Mouse (Mus musculus) liver, embryonic 13.5 days (tissue): ENCODE data around the gene Patz1. TPM values are rescaled to one million over a fixed set of nuclear protein-coding genes. Genes with fewer than 3 reads are reported as not detected.

Experiments used
- ATAC-seq: fragments of 200-750 bp; cut with Nextera tagmentation; 2 replicates; pipeline ENCODE4 v1.8.0; 2017; ENCODE audit warnings: low read depth, mild to moderate bottlenecking, moderate number of reproducible peaks, moderate library complexity
- DNase-seq: peaks from one replicate; pipeline ENCODE4 v3.0.0; 2022
- H3K27ac ChIP-seq: fragments of 300-500 bp; sonication (generic); 2 replicates; pipeline ENCODE4 v1.5.1; 2015; ENCODE audit warnings: moderate library complexity, mild to moderate bottlenecking, inconsistent platforms
- H3K27me3 ChIP-seq: fragments of 300-500 bp; sonication (generic); 2 replicates; pipeline ENCODE4 v1.6.1; 2015; ENCODE audit warnings: mild to moderate bottlenecking, inconsistent platforms
- H3K36me3 ChIP-seq: fragments of 300-500 bp; sonication (generic); 2 replicates; pipeline ENCODE4 v1.6.1; 2015; ENCODE audit warnings: mild to moderate bottlenecking, inconsistent platforms
- H3K4me1 ChIP-seq: fragments of 300-500 bp; sonication (generic); replicated peaks from 2 replicates; pipeline ENCODE4 v1.6.1; 2015; ENCODE audit warnings: inconsistent platforms
- H3K4me2 ChIP-seq: fragments of 300-500 bp; sonication (generic); 2 replicates; pipeline ENCODE4 v1.6.1; 2015; ENCODE audit warnings: inconsistent platforms, mild to moderate bottlenecking, moderate library complexity
- H3K4me3 ChIP-seq: fragments of 300-500 bp; sonication (generic); replicated peaks from 2 replicates; pipeline ENCODE4 v1.5.1; 2015; ENCODE audit warnings: mild to moderate bottlenecking, inconsistent platforms
- H3K9ac ChIP-seq: fragments of 300-500 bp; sonication (generic); 2 replicates; pipeline ENCODE4 v1.6.1; 2015; ENCODE audit warnings: mild to moderate bottlenecking, inconsistent platforms
- H3K9me3 ChIP-seq: fragments of 300-500 bp; sonication (generic); replicated peaks from 2 replicates; pipeline ENCODE4 v1.6.1; 2016; ENCODE audit warnings: inconsistent platforms
- WGBS: fragments of 180-500 bp; shearing (Covaris S2); methylation state at CpG from one replicate; pipeline ENCODE4 v1.1.7; 2015; ENCODE audit not compliant: insufficient replicate concordance; 5-methylcytosine and 5-hydroxymethylcytosine counted together
- polyA plus RNA-seq: library from polyadenylated mRNA; unstranded; fragments of >200 nt; fragmentation: Nextera tagmentation; extraction: Ambion mirVana; gene quantifications from 2 replicates; pipeline ENCODE4 v1.2.1, GENCODE M21; 2015

Gene Patz1
- polyA plus RNA-seq, 1 experiment from 2014 or later = 14.8 TPM

DNA sequence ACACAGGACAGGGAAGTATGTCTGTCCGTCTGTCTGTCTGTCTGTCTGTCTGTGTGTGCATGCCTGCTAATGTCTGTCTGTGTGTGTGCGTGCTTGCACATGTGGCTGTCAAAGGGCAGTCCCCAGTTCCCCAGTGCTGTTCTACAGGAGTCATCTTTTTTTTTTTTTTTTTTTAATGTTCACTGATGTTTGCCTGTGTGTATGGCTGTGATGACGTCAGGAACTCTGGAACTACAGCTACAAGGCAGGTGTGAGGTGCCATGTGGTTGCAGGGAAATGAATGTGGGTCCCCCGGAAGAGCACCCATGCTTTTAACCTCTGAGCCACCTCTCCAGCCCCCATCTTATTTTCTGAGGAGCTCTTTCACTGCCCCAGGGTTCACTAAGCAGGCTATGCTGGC lies 21.2 kb downstream of the Patz1 start:
- no peaks in the 10 kb centered on the region for H3K27me3 ChIP-seq
- WGBS = 77% methylated on average over 4 of the region's 4 CpGs
- H3K9ac ChIP-seq = no peak overlapping the region
- peaks cover 44% of the 10 kb centered on the region for H3K4me1 ChIP-seq
- no peaks in the 10 kb centered on the region for H3K9me3 ChIP-seq
- H3K4me3 ChIP-seq = no peak overlapping the region
- ATAC-seq = no peak
- H3K27ac ChIP-seq = no peak overlapping the region
- H3K36me3 ChIP-seq = peaks cover 72% of the 10 kb centered on the region
- no peak for DNase-seq
- H3K4me2 ChIP-seq = no peak overlapping the region

DNA sequence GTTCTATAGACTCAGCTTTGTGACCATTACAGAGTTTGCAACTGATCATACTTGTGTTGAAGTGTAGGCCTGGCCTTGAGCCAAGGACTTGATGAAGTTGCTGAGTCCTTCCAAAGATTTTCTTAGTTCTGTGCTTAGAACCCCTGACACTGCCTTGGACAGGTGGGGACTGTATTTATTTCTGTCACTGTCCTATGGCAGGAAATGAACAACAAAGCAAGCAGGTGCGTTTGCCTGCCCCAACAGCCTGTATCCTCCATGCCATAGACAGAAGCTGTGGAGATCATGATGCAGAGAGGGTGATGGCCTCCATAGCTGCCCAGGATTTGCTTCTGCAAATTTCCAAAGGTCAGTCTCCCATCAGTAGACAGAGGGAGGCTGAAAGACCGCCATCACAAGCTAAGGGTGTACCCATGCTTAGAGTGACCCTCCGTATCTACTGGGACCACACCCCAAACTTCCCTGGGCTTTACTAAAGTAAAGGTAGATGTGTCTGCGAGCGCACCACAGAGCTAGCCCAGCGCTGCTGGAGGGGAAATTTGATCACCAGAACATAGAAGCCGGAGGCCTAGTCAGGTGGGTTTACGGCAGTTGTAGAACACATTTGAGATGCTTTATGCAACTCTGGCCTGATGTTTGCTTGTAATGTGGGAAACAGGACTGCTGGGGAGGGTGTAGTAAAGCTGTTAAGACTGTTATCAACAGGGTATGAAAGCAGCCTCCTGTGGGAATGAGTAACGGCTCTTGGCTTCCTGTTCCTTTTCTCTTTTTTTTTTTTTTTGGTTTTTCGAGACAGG lies 22.3 kb downstream of the Patz1 start:
- DNase-seq (no peak), ATAC-seq (peak; percentile 32; the same call in 1 of the 2 replicates)
- Histone ChIP-seq H3K27ac (no peak overlapping the region; the same call in 1 of the 2 replicates), H3K4me3 (no peak overlapping the region), H3K4me1 (peaks cover 44% of the 10 kb centered on the region), H3K4me2 (no peak overlapping the region), H3K9ac (no peak overlapping the region), H3K27me3 (no peaks in the 10 kb centered on the region), H3K9me3 (no peaks in the 10 kb centered on the region), H3K36me3 (peaks cover 61% of the 10 kb centered on the region)
- 38% methylated on average over 10 of the region's 10 CpGs for WGBS

DNA sequence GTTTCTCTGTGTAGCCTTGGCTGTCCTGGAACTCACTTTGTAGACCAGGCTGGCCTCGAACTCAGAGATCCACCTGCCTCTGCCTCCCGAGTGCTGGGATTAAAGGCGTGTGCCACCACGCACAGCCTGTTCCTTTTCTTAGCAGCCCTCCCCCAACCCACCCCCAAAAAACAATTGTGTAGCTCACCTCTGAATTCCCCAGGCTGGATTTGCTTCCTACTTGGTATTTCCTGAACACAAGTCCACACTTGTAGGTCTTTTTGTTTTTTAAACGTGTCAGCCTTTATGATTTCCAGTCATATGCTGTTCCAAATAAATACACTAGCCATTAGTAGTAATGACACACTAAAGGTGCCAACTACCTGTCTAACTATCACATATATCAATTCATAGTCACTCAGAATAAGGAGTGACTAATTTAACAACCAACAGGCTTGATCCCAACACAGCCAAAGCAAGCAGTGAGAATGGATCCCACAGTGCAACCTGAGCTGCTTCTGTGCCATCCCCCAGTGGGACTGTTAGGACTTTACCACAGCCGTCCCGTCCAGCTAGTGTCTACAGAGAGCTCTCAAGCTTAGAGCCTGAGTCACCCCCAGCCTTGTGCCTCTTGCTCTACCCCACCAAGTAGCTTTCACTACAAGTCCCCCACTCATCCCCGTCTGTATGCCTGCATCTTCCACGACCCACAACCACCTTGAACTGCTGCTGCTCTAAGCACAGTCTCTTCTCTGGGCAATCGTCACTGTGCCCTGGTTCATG lies 23.1 kb downstream of the Patz1 start:
- peak overlapping the region; percentile 50; the same call in 1 of the 2 replicates for H3K27ac ChIP-seq
- WGBS = 60% methylated on average over 10 of the region's 10 CpGs
- ATAC-seq (no peak), DNase-seq (no peak)
- H3K36me3 ChIP-seq = peaks cover 54% of the 10 kb centered on the region
- H3K4me1 ChIP-seq = peaks cover 44% of the 10 kb centered on the region
- H3K4me3 ChIP-seq = no peak overlapping the region
- no peak overlapping the region for H3K9ac ChIP-seq
- H3K27me3 ChIP-seq = no peaks in the 10 kb centered on the region
- no peak overlapping the region for H3K4me2 ChIP-seq
- H3K9me3 ChIP-seq = no peaks in the 10 kb centered on the region

DNA sequence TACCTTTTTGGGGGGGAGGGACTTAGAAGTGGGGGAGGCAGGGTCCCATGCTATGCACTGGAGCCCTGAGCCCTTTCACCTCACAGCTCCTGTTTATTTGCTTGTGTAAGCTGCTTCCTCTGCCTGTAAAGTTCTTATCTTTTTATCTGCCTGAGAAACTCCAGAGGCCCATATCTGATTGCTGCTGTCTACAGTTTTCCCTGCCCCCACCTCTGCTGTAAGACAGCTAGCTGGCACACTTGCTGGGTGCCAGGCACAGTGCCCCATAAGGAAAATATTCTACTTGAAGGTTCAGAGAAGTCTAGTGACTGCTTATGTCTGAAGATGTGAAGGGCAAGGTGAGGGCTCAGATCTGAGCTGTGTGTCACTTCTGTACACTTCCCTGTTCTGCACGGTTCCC lies 24.6 kb downstream of the Patz1 start:
- no peak overlapping the region for H3K4me2 ChIP-seq
- no peaks in the 10 kb centered on the region for H3K9me3 ChIP-seq
- H3K36me3 ChIP-seq = peaks cover 41% of the 10 kb centered on the region
- H3K27me3 ChIP-seq = no peaks in the 10 kb centered on the region
- no peak overlapping the region for H3K4me3 ChIP-seq
- ATAC-seq (no peak), DNase-seq (no peak)
- H3K4me1 ChIP-seq = peaks cover 44% of the 10 kb centered on the region
- H3K27ac ChIP-seq = 0 out of 2 replicates have a peak overlapping the region, but pooled peaks have one; percentile 40
- no peak overlapping the region for H3K9ac ChIP-seq
- WGBS = 51% methylated on average over 1 of the region's 1 CpGs

DNA sequence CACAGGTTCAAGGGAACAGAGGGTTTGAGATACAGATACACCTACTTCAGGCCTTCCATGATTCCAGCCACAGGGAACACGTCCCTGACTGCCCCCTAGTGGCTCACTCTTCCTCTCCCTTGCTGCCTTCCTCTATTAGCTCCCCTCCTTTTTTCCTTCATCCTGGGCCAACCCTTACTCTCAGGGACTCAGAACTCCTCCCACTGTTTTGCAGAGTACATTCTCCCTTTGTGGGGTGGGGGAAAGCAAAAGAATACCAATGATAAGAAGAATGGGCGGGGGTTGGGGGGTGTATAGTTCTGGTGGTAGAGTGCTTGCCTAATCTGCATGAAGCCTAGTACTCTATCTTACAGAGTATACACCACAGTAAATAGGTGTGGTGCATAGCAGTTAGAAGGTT lies 25.5 kb downstream of the Patz1 start:
- Histone ChIP-seq H3K36me3 (peaks cover 33% of the 10 kb centered on the region), H3K27ac (no peak overlapping the region), H3K4me1 (peaks cover 44% of the 10 kb centered on the region), H3K4me2 (no peak overlapping the region), H3K9me3 (no peaks in the 10 kb centered on the region), H3K4me3 (no peak overlapping the region), H3K27me3 (no peaks in the 10 kb centered on the region), H3K9ac (no peak overlapping the region)
- peak; percentile 43 for DNase-seq
- 13% methylated on average over 2 of the region's 2 CpGs for WGBS
- ATAC-seq = peak; percentile 78

DNA sequence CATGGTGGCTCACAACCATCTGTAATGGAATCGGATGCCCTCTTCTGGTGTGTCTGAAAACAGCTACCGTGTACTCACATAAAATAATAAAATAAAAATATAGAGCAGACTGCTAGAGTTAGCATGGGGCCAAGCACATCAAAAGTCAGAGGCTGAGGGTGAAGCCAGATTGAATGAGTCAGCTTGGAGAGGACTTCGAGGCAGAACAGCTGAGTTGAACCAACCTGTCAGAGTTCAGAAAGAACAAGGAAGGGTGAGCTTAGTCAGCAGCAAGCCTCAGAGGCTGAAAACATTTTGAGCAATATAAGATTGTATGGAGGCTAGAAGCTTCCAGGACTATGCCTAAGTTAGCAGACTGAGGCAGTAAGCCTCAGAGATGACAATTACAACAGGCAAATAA lies 29.6 kb downstream of the Patz1 start:
- H3K9ac ChIP-seq = no peak overlapping the region
- no peaks in the 10 kb centered on the region for H3K27me3 ChIP-seq
- no peak overlapping the region for H3K27ac ChIP-seq
- H3K4me2 ChIP-seq = no peak overlapping the region
- ATAC-seq (no peak), DNase-seq (no peak)
- no peaks in the 10 kb centered on the region for H3K9me3 ChIP-seq
- 76% methylated on average over 3 of the region's 3 CpGs for WGBS
- peaks cover 3% of the 10 kb centered on the region; the same call in 1 of the 2 replicates for H3K36me3 ChIP-seq
- peaks cover 10% of the 10 kb centered on the region for H3K4me1 ChIP-seq
- H3K4me3 ChIP-seq = no peak overlapping the region

DNA sequence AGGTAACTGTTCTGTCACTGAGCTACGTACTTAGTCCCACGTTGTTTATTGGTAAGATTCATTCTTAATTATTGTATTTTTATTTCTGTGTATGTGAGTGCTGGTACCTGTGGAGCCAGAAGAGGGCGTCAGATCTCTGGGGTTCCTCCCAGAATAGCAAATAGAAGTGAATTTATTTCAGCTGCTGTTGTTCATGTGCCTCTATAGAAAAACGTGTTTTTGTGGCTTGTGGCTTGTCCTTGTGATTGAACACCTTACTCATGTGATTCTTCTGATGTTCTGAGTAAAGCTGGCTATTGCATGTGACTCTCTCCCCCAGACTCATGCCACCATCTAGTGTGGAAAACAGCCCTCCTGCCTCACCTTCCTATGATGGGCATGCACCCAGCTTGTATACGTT lies 39.6 kb downstream of the Patz1 start:
- no peaks in the 10 kb centered on the region for H3K9me3 ChIP-seq
- H3K27ac ChIP-seq = no peak overlapping the region
- peaks cover 26% of the 10 kb centered on the region for H3K4me1 ChIP-seq
- H3K4me2 ChIP-seq = no peak overlapping the region
- WGBS = 56% methylated on average over 5 of the region's 5 CpGs
- H3K27me3 ChIP-seq = peaks cover 31% of the 10 kb centered on the region
- H3K4me3 ChIP-seq = no peak overlapping the region
- no peak overlapping the region for H3K9ac ChIP-seq
- DNase-seq (no peak), ATAC-seq (no peak)
- no peaks in the 10 kb centered on the region for H3K36me3 ChIP-seq

DNA sequence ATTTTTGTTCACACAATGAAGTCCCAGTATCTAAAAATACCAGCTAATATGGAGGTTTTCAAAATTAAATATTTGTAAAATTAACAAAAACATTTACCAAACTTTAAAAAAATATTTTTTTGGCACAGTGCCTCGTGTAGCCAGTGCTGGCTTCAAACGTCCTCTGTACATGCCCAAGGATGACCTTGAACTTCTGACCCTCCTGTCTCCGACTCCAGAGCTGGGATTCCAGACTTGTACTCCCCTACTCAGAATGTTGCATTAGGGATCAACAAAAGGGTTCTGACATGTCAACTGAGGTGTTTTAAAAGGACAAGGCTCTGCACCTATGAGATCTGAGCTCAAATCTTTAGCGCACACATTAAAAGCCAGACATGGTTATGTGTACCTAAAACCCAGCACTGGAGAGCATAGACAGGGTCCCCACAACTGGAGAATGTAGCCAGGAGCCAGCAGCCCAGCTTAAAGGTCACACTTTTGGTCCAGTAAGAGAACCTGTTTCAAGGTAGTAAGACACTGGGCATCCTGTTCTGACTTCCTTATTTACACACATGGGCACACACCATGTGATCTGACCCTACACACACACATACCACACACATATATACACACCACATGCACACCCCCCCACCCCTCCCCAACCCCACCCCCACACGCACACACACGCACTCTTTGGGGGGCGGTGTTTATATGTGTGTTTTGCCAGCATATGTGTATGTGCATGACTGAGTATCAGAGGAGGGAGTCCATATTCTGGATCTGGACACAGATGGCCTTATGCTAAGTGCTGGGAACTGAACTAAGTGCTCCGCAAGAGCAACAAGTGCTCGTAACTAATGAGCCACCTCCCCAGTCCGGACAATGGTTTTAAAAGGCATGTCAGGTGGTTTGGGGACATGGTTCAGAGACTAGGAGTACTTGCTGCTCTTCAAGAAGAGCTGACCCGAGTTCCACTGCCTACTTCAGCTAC lies 40.4 kb downstream of the Patz1 start:
- Histone ChIP-seq H3K9ac (no peak overlapping the region), H3K4me2 (no peak overlapping the region), H3K4me1 (peaks cover 26% of the 10 kb centered on the region), H3K36me3 (no peaks in the 10 kb centered on the region), H3K27me3 (peaks cover 34% of the 10 kb centered on the region), H3K27ac (no peak overlapping the region), H3K4me3 (no peak overlapping the region), H3K9me3 (no peaks in the 10 kb centered on the region)
- WGBS = 67% methylated on average over 11 of the region's 11 CpGs
- no peak for ATAC-seq
- no peak for DNase-seq

DNA sequence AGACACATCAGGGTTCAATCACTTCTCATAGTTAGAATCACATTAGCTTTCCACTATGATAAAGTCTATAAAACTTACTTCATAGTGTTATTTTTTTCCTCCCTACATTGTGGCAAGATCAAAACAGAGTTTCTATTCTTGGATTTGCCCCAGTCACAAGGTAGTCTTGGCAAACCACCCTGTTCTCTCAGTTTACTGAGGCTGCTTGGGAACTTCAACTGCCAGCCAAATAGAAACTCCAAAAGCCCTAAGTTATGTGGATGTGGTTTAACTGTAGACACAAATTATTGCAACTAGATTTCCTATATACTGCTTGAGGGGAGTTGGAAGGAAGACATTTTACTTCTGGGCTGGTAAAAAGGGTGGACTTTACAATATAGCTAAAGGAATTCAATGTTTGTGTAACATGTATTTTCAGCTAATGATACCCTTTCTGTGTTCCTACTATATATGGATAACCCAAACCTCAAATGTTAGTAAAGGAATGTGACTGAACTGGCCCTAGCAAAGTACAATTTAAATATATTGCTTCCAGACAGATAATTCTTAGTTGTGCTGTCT lies 41.3 kb downstream of the Patz1 start, which contains the start of gene Pik3ip1:
TSS of gene Pik3ip1 (plus strand) at position 511 of the 561 bp plus-strand sequence.
- no peaks in the 10 kb centered on the region for H3K36me3 ChIP-seq
- no peak within 1 kb of the TSS for H3K27ac ChIP-seq
- H3K4me3 ChIP-seq = peak within 1 kb of the TSS; percentile 49
- peaks cover 40% of the 10 kb centered on the region for H3K27me3 ChIP-seq
- peak within 1 kb of the TSS; percentile 70 for H3K4me2 ChIP-seq
- no peaks in the 10 kb centered on the region for H3K9me3 ChIP-seq
- no peak for ATAC-seq
- peaks cover 26% of the 10 kb centered on the region for H3K4me1 ChIP-seq
- peak within 1 kb of the TSS; percentile 35; the same call in 1 of the 2 replicates for H3K9ac ChIP-seq
- DNase-seq = no peak

DNA sequence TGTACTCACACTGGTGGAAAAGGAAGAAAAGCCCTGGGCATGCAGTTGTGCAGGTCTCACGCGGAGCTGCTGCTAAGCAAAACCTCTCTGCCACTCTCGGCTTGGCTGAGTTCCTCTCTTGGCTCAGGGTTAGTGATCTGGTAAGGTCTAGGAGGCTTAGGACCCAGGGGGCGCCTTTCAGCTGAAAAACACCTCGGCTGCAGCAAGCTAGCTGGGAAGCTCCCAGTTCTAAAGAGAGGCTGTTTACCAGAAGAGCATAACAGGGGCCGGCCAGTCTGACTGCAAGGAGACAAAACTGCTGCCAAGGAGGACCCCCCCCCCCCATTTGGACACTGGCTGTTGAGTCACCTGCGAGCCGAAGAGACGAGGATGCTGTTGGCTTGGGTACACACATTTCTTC lies 41.9 kb downstream of the Patz1 start:
- H3K4me2 ChIP-seq = peak overlapping the region; percentile 70
- no peak for DNase-seq
- no peaks in the 10 kb centered on the region for H3K36me3 ChIP-seq
- H3K4me3 ChIP-seq = peak overlapping the region; percentile 49
- no peak overlapping the region for H3K27ac ChIP-seq
- peaks cover 40% of the 10 kb centered on the region for H3K27me3 ChIP-seq
- 2% methylated on average over 9 of the region's 9 CpGs for WGBS
- peaks cover 26% of the 10 kb centered on the region for H3K4me1 ChIP-seq
- H3K9me3 ChIP-seq = no peaks in the 10 kb centered on the region
- H3K9ac ChIP-seq = 0 out of 2 replicates have a peak overlapping the region, but pooled peaks have one; percentile 35
- no peak for ATAC-seq
